9 mouse cellular contexts compared by ENCODE assay signal in the genomic region with DNA sequence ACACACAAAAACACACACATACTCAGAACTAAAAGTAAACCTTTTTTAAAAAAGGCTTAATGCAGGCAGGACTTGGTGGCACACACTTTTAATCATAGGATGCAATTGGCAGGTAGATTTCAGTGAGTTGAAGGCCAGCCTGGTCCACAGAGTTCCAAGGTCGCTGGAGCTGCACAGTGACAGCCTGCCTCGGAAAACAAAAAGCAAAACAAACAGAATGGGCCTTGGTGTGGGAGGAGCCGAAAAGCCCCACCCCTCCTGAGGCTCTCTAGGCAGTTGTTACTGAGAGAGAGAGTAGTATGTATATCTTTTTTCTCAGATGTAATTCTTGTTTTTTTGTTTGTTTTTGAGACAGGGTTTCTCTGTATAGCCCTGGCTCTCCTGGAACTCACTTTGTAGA. TPM values are rescaled to one million over a fixed set of nuclear protein-coding genes. Genes with fewer than 3 reads are reported as not detected.
DNase-seq lines count a peak whose midpoint lies in the region; ATAC-seq and TF ChIP-seq lines count a peak whose summit lies in the region.
"Had no signal": no experiment of that assay in that cellular context is flagged by ENCODE, and none has a peak within 500 bp of the region (broad histone marks: within the 10 kb centered on the region; RNA-seq: fewer than 3 reads in every experiment).

No protein-coding gene starts in this region.

- no peak for TF ChIP-seq EP300 in stomach, postnatal 0 days (optimal IDR thresholded peaks at IDR 0.05)

- H3K4me3 ChIP-seq in midbrain, embryonic 13.5 days (replicated peaks) = no peak overlapping the region
- no peak overlapping the region for H3K4me3 ChIP-seq in midbrain, postnatal 0 days (ENCODE audit: low read depth, low read length)
- H3K4me3 ChIP-seq in embryonic facial prominence, embryonic 13.5 days = no peak overlapping the region
- no peak overlapping the region for H3K4me3 ChIP-seq in limb, embryonic 12.5 days (replicated peaks)
- no peak overlapping the region for H3K4me3 ChIP-seq in stomach, postnatal 0 days (ENCODE audit: low read depth, low read length)
- H3K4me3 ChIP-seq: forebrain, embryonic 13.5 days had no signal

- no peak overlapping the region for H3K27ac ChIP-seq in midbrain, embryonic 13.5 days
- H3K27ac ChIP-seq in midbrain, postnatal 0 days (ENCODE audit: low read depth, low read length) = no peak overlapping the region
- peak overlapping the region; percentile 48; the same call in 1 of the 2 replicates for H3K27ac ChIP-seq in embryonic facial prominence, embryonic 13.5 days
- 0 out of 2 replicates have a peak overlapping the region, but pooled peaks have one; percentile 0 for H3K27ac ChIP-seq in limb, embryonic 12.5 days
- 0 out of 2 replicates have a peak overlapping the region, but pooled peaks have one; percentile 31 for H3K27ac ChIP-seq in stomach, postnatal 0 days (replicated peaks)
- H3K27ac ChIP-seq: forebrain, embryonic 13.5 days had no signal

- peak overlapping the region; percentile 12; the same call in 1 of the 2 replicates for H3K9ac ChIP-seq in midbrain, embryonic 13.5 days (replicated peaks)
- H3K9ac ChIP-seq in midbrain, postnatal 0 days (replicated peaks; ENCODE audit: low read length, poor library complexity, severe bottlenecking) = no peak overlapping the region
- H3K9ac ChIP-seq in embryonic facial prominence, embryonic 13.5 days = no peak overlapping the region
- no peak overlapping the region for H3K9ac ChIP-seq in limb, embryonic 12.5 days (replicated peaks)
- no peak overlapping the region for H3K9ac ChIP-seq in stomach, postnatal 0 days (ENCODE audit: low read length)
- H3K9ac ChIP-seq: forebrain, embryonic 13.5 days had no signal

- peaks cover 26% of the 10 kb centered on the region for H3K4me1 ChIP-seq in midbrain, embryonic 13.5 days (replicated peaks)
- H3K4me1 ChIP-seq in midbrain, postnatal 0 days (ENCODE audit: insufficient read depth, low read length) = 0 out of 2 replicates have a peak, but pooled peaks cover 3% of the 10 kb centered on the region
- H3K4me1 ChIP-seq in embryonic facial prominence, embryonic 13.5 days = peaks cover 27% of the 10 kb centered on the region
- H3K4me1 ChIP-seq in limb, embryonic 12.5 days (replicated peaks) = peaks cover 27% of the 10 kb centered on the region
- no peaks in the 10 kb centered on the region for H3K4me1 ChIP-seq in stomach, postnatal 0 days (replicated peaks; ENCODE audit: control insufficient read depth, insufficient read depth)

- WGBS in midbrain, embryonic 13.5 days = 34% methylated on average over 3 of the region's 3 CpGs
- WGBS in midbrain, postnatal 0 days = 28% methylated on average over 3 of the region's 3 CpGs
- 24% methylated on average over 3 of the region's 3 CpGs for WGBS in embryonic facial prominence, embryonic 13.5 days
- 20% methylated on average over 3 of the region's 3 CpGs for WGBS in limb, embryonic 12.5 days
- 14% methylated on average over 3 of the region's 3 CpGs for WGBS in stomach, postnatal 0 days

- no peak for DNase-seq in midbrain, postnatal 0 days (ENCODE audit: low spot score)
- DNase-seq in stomach, postnatal 0 days (ENCODE audit: low spot score) = peak; percentile 68
- no peak for DNase-seq in MN1 (ENCODE audit: low spot score)
- DNase-seq in testis, postnatal 10 days (ENCODE audit: low spot score) = no peak

- TF ChIP-seq CTCF in midbrain, postnatal 0 days (IDR thresholded peaks at IDR 0.05) = no peak
- no peak for TF ChIP-seq CTCF in stomach, postnatal 0 days (IDR thresholded peaks at IDR 0.05; ENCODE audit: low read depth)

- ATAC-seq in midbrain, embryonic 13.5 days = no peak
- ATAC-seq in midbrain, postnatal 0 days (ENCODE audit: low FRiP score) = no peak
- ATAC-seq in embryonic facial prominence, embryonic 13.5 days (ENCODE audit: insufficient number of reproducible peaks, insufficient read depth, low FRiP score, low TSS enrichment, low read depth) = no peak
- ATAC-seq in limb, embryonic 12.5 days (ENCODE audit: insufficient number of reproducible peaks, insufficient read depth, low FRiP score, low TSS enrichment, low read depth) = no peak
- peak; percentile 66 for ATAC-seq in stomach, postnatal 0 days (ENCODE audit: low FRiP score, low TSS enrichment)
- ATAC-seq: forebrain, embryonic 13.5 days had no signal

- H3K27me3 ChIP-seq in midbrain, embryonic 13.5 days = no peaks in the 10 kb centered on the region
- H3K27me3 ChIP-seq in midbrain, postnatal 0 days (ENCODE audit: insufficient read depth, low read length) = no peaks in the 10 kb centered on the region
- H3K27me3 ChIP-seq in embryonic facial prominence, embryonic 13.5 days = no peaks in the 10 kb centered on the region
- no peaks in the 10 kb centered on the region for H3K27me3 ChIP-seq in limb, embryonic 12.5 days
- H3K27me3 ChIP-seq in stomach, postnatal 0 days (ENCODE audit: control insufficient read depth, insufficient read depth, low read length) = no peaks in the 10 kb centered on the region
- H3K27me3 ChIP-seq: forebrain, embryonic 13.5 days had no signal

- H3K4me2 ChIP-seq in midbrain, embryonic 13.5 days (replicated peaks) = no peak overlapping the region
- no peak overlapping the region for H3K4me2 ChIP-seq in midbrain, postnatal 0 days (ENCODE audit: low read depth, low read length, poor library complexity, severe bottlenecking)
- peak overlapping the region; percentile 41 for H3K4me2 ChIP-seq in embryonic facial prominence, embryonic 13.5 days
- H3K4me2 ChIP-seq in limb, embryonic 12.5 days = peak overlapping the region; percentile 6
- H3K4me2 ChIP-seq in stomach, postnatal 0 days (replicated peaks; ENCODE audit: low read depth) = 0 out of 2 replicates have a peak overlapping the region, but pooled peaks have one; percentile 15
- H3K4me2 ChIP-seq: forebrain, embryonic 13.5 days had no signal

- H3K36me3 ChIP-seq in midbrain, embryonic 13.5 days = peaks cover 44% of the 10 kb centered on the region
- peaks cover 35% of the 10 kb centered on the region for H3K36me3 ChIP-seq in midbrain, postnatal 0 days (ENCODE audit: insufficient read depth, low read length)
- H3K36me3 ChIP-seq in embryonic facial prominence, embryonic 13.5 days = peaks cover 46% of the 10 kb centered on the region
- H3K36me3 ChIP-seq in limb, embryonic 12.5 days = peaks cover 44% of the 10 kb centered on the region
- H3K36me3 ChIP-seq in stomach, postnatal 0 days (ENCODE audit: control insufficient read depth, insufficient read depth, low read length) = peaks cover 21% of the 10 kb centered on the region

- no peaks in the 10 kb centered on the region for H3K9me3 ChIP-seq in midbrain, embryonic 13.5 days
- H3K9me3 ChIP-seq in midbrain, postnatal 0 days (ENCODE audit: low read length) = no peaks in the 10 kb centered on the region
- no peaks in the 10 kb centered on the region for H3K9me3 ChIP-seq in embryonic facial prominence, embryonic 13.5 days
- H3K9me3 ChIP-seq in limb, embryonic 12.5 days = no peaks in the 10 kb centered on the region
- H3K9me3 ChIP-seq in stomach, postnatal 0 days (ENCODE audit: control insufficient read depth, low read length) = no peaks in the 10 kb centered on the region
- H3K9me3 ChIP-seq: forebrain, embryonic 13.5 days had no signal

RNA-seq across cellular contexts. Expression of a gene that starts 2.7 kb away (rescaled TPM):
- 3.3 and 3.6 TPM in 2 replicates for polyA plus RNA-seq in midbrain, embryonic 13.5 days (2015; fragmentation: Nextera tagmentation; extraction: Ambion mirVana)
- 4.3 TPM in 2 replicates for total RNA-seq in midbrain, postnatal 0 days (2014; rRNA removed)
- polyA plus RNA-seq in midbrain, postnatal 0 days (2015; fragmentation: Nextera tagmentation; extraction: Ambion mirVana) = 5.5 and 6.1 TPM in 2 replicates
- 4.5 TPM in 2 replicates for polyA plus RNA-seq in embryonic facial prominence, embryonic 13.5 days (2015; fragmentation: Nextera tagmentation; extraction: Ambion mirVana)
- 3.2 and 3.3 TPM in 2 replicates for polyA plus RNA-seq in limb, embryonic 12.5 days (2016; fragmentation: Nextera tagmentation; extraction: Ambion mirVana)
- 1.1 and 1.3 TPM in 2 replicates for polyA plus RNA-seq in stomach, postnatal 0 days (2015; fragmentation: Nextera tagmentation; extraction: Ambion mirVana)

RNA-seq across cellular contexts. Expression of a gene that starts 4.7 kb away (rescaled TPM):
- polyA plus RNA-seq in midbrain, embryonic 13.5 days (2015; fragmentation: Nextera tagmentation; extraction: Ambion mirVana) = not detected in 2 replicates
- 0.52 and 1.6 TPM in 2 replicates for total RNA-seq in midbrain, postnatal 0 days (2014; rRNA removed)
- polyA plus RNA-seq in midbrain, postnatal 0 days (2015; fragmentation: Nextera tagmentation; extraction: Ambion mirVana) = not detected in 2 replicates
- polyA plus RNA-seq in embryonic facial prominence, embryonic 13.5 days (2015; fragmentation: Nextera tagmentation; extraction: Ambion mirVana) = not detected in 2 replicates
- not detected in 2 replicates for polyA plus RNA-seq in limb, embryonic 12.5 days (2016; fragmentation: Nextera tagmentation; extraction: Ambion mirVana)
- not detected in 2 replicates for polyA plus RNA-seq in stomach, postnatal 0 days (2015; fragmentation: Nextera tagmentation; extraction: Ambion mirVana)
- polyA plus RNA-seq: forebrain, embryonic 13.5 days had no signal

RNA-seq across cellular contexts. Expression of a gene that starts 9.6 kb away (rescaled TPM):
- polyA plus RNA-seq in midbrain, embryonic 13.5 days (2015; fragmentation: Nextera tagmentation; extraction: Ambion mirVana) = 0.22 TPM in 1 of 2 replicates, not detected in the other
- total RNA-seq in midbrain, postnatal 0 days (2014; rRNA removed) = not detected in 2 replicates
- polyA plus RNA-seq in midbrain, postnatal 0 days (2015; fragmentation: Nextera tagmentation; extraction: Ambion mirVana) = 0.37 and 0.67 TPM in 2 replicates
- 0.59 and 1.2 TPM in 2 replicates for polyA plus RNA-seq in embryonic facial prominence, embryonic 13.5 days (2015; fragmentation: Nextera tagmentation; extraction: Ambion mirVana)
- polyA plus RNA-seq in limb, embryonic 12.5 days (2016; fragmentation: Nextera tagmentation; extraction: Ambion mirVana) = 1.4 TPM in 2 replicates
- polyA plus RNA-seq in stomach, postnatal 0 days (2015; fragmentation: Nextera tagmentation; extraction: Ambion mirVana) = 0.32 and 0.42 TPM in 2 replicates
- total RNA-seq: layer of hippocampus, postnatal 14 days had no signal

RNA-seq across cellular contexts. Expression of a gene that starts 18.9 kb away (rescaled TPM):
- 86.7 and 101 TPM in 2 replicates for polyA plus RNA-seq in midbrain, embryonic 13.5 days (2015; fragmentation: Nextera tagmentation; extraction: Ambion mirVana)
- 92.2 and 137 TPM in 2 replicates for total RNA-seq in midbrain, postnatal 0 days (2014; rRNA removed)
- polyA plus RNA-seq in midbrain, postnatal 0 days (2015; fragmentation: Nextera tagmentation; extraction: Ambion mirVana) = 137 and 144 TPM in 2 replicates
- polyA plus RNA-seq in embryonic facial prominence, embryonic 13.5 days (2015; fragmentation: Nextera tagmentation; extraction: Ambion mirVana) = 198 and 206 TPM in 2 replicates
- 149 and 160 TPM in 2 replicates for polyA plus RNA-seq in limb, embryonic 12.5 days (2016; fragmentation: Nextera tagmentation; extraction: Ambion mirVana)
- 196 and 199 TPM in 2 replicates for polyA plus RNA-seq in stomach, postnatal 0 days (2015; fragmentation: Nextera tagmentation; extraction: Ambion mirVana)

RNA-seq across cellular contexts. Expression of a gene that starts 24.6 kb away (rescaled TPM):
- polyA plus RNA-seq in midbrain, embryonic 13.5 days (2015; fragmentation: Nextera tagmentation; extraction: Ambion mirVana) = 259 and 265 TPM in 2 replicates
- 119 and 144 TPM in 2 replicates for total RNA-seq in midbrain, postnatal 0 days (2014; rRNA removed)
- 254 and 258 TPM in 2 replicates for polyA plus RNA-seq in midbrain, postnatal 0 days (2015; fragmentation: Nextera tagmentation; extraction: Ambion mirVana)
- polyA plus RNA-seq in embryonic facial prominence, embryonic 13.5 days (2015; fragmentation: Nextera tagmentation; extraction: Ambion mirVana) = 154 and 190 TPM in 2 replicates
- polyA plus RNA-seq in limb, embryonic 12.5 days (2016; fragmentation: Nextera tagmentation; extraction: Ambion mirVana) = 224 and 230 TPM in 2 replicates
- polyA plus RNA-seq in stomach, postnatal 0 days (2015; fragmentation: Nextera tagmentation; extraction: Ambion mirVana) = 119 and 120 TPM in 2 replicates

Comparison
In these comparisons a context has a peak if more than half of its experiments do, and no peak if none do; other contexts are left out.
1. H3K27ac ChIP-seq: peak in embryonic facial prominence, embryonic 13.5 days (single experiment), limb, embryonic 12.5 days (single experiment) and stomach, postnatal 0 days (single experiment); none in midbrain, embryonic 13.5 days (single experiment) and midbrain, postnatal 0 days (single experiment).
2. H3K4me2 ChIP-seq: peak in embryonic facial prominence, embryonic 13.5 days (single experiment), limb, embryonic 12.5 days (single experiment) and stomach, postnatal 0 days (single experiment); none in midbrain, embryonic 13.5 days (single experiment) and midbrain, postnatal 0 days (single experiment).